Mouse (Mus musculus) MEL (cell line): Measurements from ENCODE around the gene Slc25a23. TPM values are rescaled to one million over a fixed set of nuclear protein-coding genes. Genes with fewer than 3 reads are reported as not detected.
A peak's percentile ranks its signal among the peaks of the same experiment; 100 is the strongest.

Experiments
- DNase-seq: peaks from one replicate; pipeline ENCODE4 v3.0.0; 2011; ENCODE audit warnings: low read depth, low spot score
- H3K27ac ChIP-seq: 2 replicates; pipeline ENCODE4 v1.5.1; 2012; ENCODE audit warnings: low read depth, mild to moderate bottlenecking, control low read depth, low read length, moderate library complexity; ENCODE audit not compliant: control insufficient read depth
- H3K27me3 ChIP-seq, 2 experiments: fragments of 150-350 bp in 1 of 2; sonication (generic) in 1 of 2; 2 replicates each; pipeline ENCODE4 v1.6.1; 2012; ENCODE audit warnings: low read length in 2 of 2, mild to moderate bottlenecking in 2 of 2, improper control_type of control experiment in 1 of 2, moderate library complexity in 1 of 2; ENCODE audit not compliant: insufficient read depth in 2 of 2, control insufficient read depth in 1 of 2
- H3K36me3 ChIP-seq, 2 experiments: 2 replicates each; pipeline ENCODE4 v1.6.1; 2012 to 2014; ENCODE audit warnings: low read length in 2 of 2, improper control_type of control experiment in 1 of 2, inconsistent platforms in 1 of 2, mild to moderate bottlenecking in 1 of 2; ENCODE audit not compliant: insufficient read depth in 2 of 2, control insufficient read depth in 1 of 2
- H3K4me1 ChIP-seq, 2 experiments: fragments of 150-350 bp in 1 of 2; sonication (generic) in 1 of 2; 2 replicates each; pipeline ENCODE4 v1.6.1; 2012; ENCODE audit warnings: low read length in 2 of 2, improper control_type of control experiment in 1 of 2, mild to moderate bottlenecking in 1 of 2; ENCODE audit not compliant: insufficient read depth in 2 of 2, control insufficient read depth in 1 of 2
- H3K4me3 ChIP-seq, 2 experiments: fragments of 150-350 bp in 1 of 2; sonication (generic) in 1 of 2; 2 replicates each; pipeline ENCODE4 v1.5.1; 2012; ENCODE audit warnings: low read depth in 2 of 2, low read length in 2 of 2, mild to moderate bottlenecking in 2 of 2, moderate library complexity in 2 of 2, control low read depth in 1 of 2, improper control_type of control experiment in 1 of 2; ENCODE audit not compliant: control insufficient read depth in 1 of 2, insufficient read depth in 1 of 2
- H3K79me2 ChIP-seq: 2 replicates; pipeline ENCODE4 v1.6.1; 2012; ENCODE audit warnings: mild to moderate bottlenecking, low read length, moderate library complexity; ENCODE audit not compliant: control insufficient read depth, poor library complexity, insufficient read depth
- H3K9ac ChIP-seq: 2 replicates; pipeline ENCODE4 v1.6.1; 2012; ENCODE audit warnings: low read depth, mild to moderate bottlenecking, control low read depth, low read length, moderate library complexity; ENCODE audit not compliant: control insufficient read depth, poor library complexity, severe bottlenecking
- H3K9me3 ChIP-seq: fragments of 150-350 bp; sonication (generic); replicated peaks from 2 replicates; pipeline ENCODE4 v1.6.1; 2012; ENCODE audit warnings: mild to moderate bottlenecking, low read length, improper control_type of control experiment, moderate library complexity; ENCODE audit not compliant: insufficient read depth
- BHLHE40 ChIP-seq: IDR thresholded peaks from 2 replicates; pipeline ENCODE4 v1.6.1; 2012; ENCODE audit warnings: low read depth, mild to moderate bottlenecking, inconsistent platforms, low read length, improper control_type of control experiment, borderline replicate concordance
- CHD1 ChIP-seq: IDR thresholded peaks from 2 replicates; pipeline ENCODE4 v1.6.1; 2012; ENCODE audit warnings: low read depth, mild to moderate bottlenecking, inconsistent platforms, low read length, improper control_type of control experiment
- CHD2 ChIP-seq: IDR thresholded peaks from 2 replicates; pipeline ENCODE4 v1.6.1; 2011; ENCODE audit warnings: low read length, improper control_type of control experiment
- CTCF ChIP-seq, 3 experiments: IDR thresholded peaks in 2 of 3; conservative IDR thresholded peaks in 1 of 3; 2 replicates each; pipeline ENCODE4 v1.5.1; 2011 to 2012; ENCODE audit warnings: low read length in 3 of 3, low read depth in 2 of 3, mild to moderate bottlenecking in 2 of 3, improper control_type of control experiment in 1 of 3, inconsistent platforms in 1 of 3, mixed read lengths in 1 of 3, moderate library complexity in 1 of 3; ENCODE audit not compliant: control insufficient read depth in 1 of 3, insufficient read depth in 1 of 3, poor library complexity in 1 of 3, severe bottlenecking in 1 of 3
- ELF1 ChIP-seq: IDR thresholded peaks from 2 replicates; pipeline ENCODE4 v1.6.1; 2014; ENCODE audit warnings: low read depth, mild to moderate bottlenecking, inconsistent platforms, low read length, improper control_type of control experiment, moderate library complexity
- EP300 ChIP-seq, 2 experiments: IDR thresholded peaks; 2 replicates each; pipeline ENCODE4 v1.6.1; 2011; ENCODE audit warnings: improper control_type of control experiment in 2 of 2, low read length in 2 of 2, low read depth in 1 of 2, mild to moderate bottlenecking in 1 of 2
- ETS1 ChIP-seq: IDR thresholded peaks from 2 replicates; pipeline ENCODE4 v1.6.1; 2012; ENCODE audit warnings: low read depth, mild to moderate bottlenecking, inconsistent platforms, low read length, improper control_type of control experiment, moderate library complexity
- GABPA ChIP-seq: IDR thresholded peaks from 2 replicates; pipeline ENCODE4 v1.6.1; 2012; ENCODE audit warnings: low read depth, mild to moderate bottlenecking, inconsistent platforms, low read length, improper control_type of control experiment, moderate library complexity
- HCFC1 ChIP-seq: IDR thresholded peaks from 2 replicates; pipeline ENCODE4 v1.6.1; 2012; ENCODE audit warnings: low read depth, mild to moderate bottlenecking, inconsistent platforms, low read length, improper control_type of control experiment, moderate library complexity
- JUND ChIP-seq: IDR thresholded peaks from 2 replicates; pipeline ENCODE4 v1.6.1; 2011; ENCODE audit warnings: low read depth, mild to moderate bottlenecking, improper control_type of control experiment, low read length
- MAFK ChIP-seq: IDR thresholded peaks from 2 replicates; pipeline ENCODE4 v1.6.1; 2011; ENCODE audit warnings: low read depth, mild to moderate bottlenecking, low read length, improper control_type of control experiment, borderline replicate concordance
- MAZ ChIP-seq: IDR thresholded peaks from 2 replicates; pipeline ENCODE4 v1.6.1; 2012; ENCODE audit warnings: low read depth, mild to moderate bottlenecking, inconsistent platforms, low read length, improper control_type of control experiment
- MEF2A ChIP-seq: IDR thresholded peaks from 2 replicates; pipeline ENCODE4 v1.6.1; 2014; ENCODE audit warnings: low read depth, mild to moderate bottlenecking, inconsistent platforms, low read length, improper control_type of control experiment; ENCODE audit not compliant: poor library complexity, insufficient replicate concordance, severe bottlenecking; ENCODE audit errors: extremely low read depth
- MXI1 ChIP-seq: IDR thresholded peaks from 2 replicates; pipeline ENCODE4 v1.6.1; 2011; ENCODE audit warnings: mild to moderate bottlenecking, low read depth, low read length, improper control_type of control experiment
- MYB ChIP-seq: IDR thresholded peaks from 2 replicates; pipeline ENCODE4 v1.6.1; 2011; ENCODE audit warnings: mild to moderate bottlenecking, low read depth, low read length, improper control_type of control experiment
- MYC ChIP-seq: IDR thresholded peaks from 2 replicates; pipeline ENCODE4 v1.6.1; 2011; ENCODE audit warnings: low read depth, mild to moderate bottlenecking, low read length, improper control_type of control experiment, moderate library complexity
- NELFE ChIP-seq: IDR thresholded peaks from 2 replicates; pipeline ENCODE4 v1.6.1; 2011; ENCODE audit warnings: low read depth, low read length, improper control_type of control experiment
- NRF1 ChIP-seq: IDR thresholded peaks from 2 replicates; pipeline ENCODE4 v1.6.1; 2014; ENCODE audit warnings: low read depth, mild to moderate bottlenecking, inconsistent platforms, low read length, improper control_type of control experiment, moderate library complexity; ENCODE audit not compliant: poor library complexity, insufficient read depth, severe bottlenecking
- POLR2AphosphoS5 ChIP-seq: IDR thresholded peaks from 2 replicates; pipeline ENCODE4 v1.6.1; 2012; ENCODE audit warnings: low read depth, borderline replicate concordance, mild to moderate bottlenecking, inconsistent platforms, low read length, moderate library complexity, mixed read lengths
- SMC3 ChIP-seq: IDR thresholded peaks from 2 replicates; pipeline ENCODE4 v1.6.1; 2011; ENCODE audit warnings: low read depth, low read length, improper control_type of control experiment
- TAL1 ChIP-seq: IDR thresholded peaks from 2 replicates; pipeline ENCODE4 v1.6.1; 2012; ENCODE audit warnings: mild to moderate bottlenecking, inconsistent platforms, low read length, moderate library complexity, mixed read lengths
- TBP ChIP-seq: IDR thresholded peaks from 2 replicates; pipeline ENCODE4 v1.8.0; 2011; ENCODE audit warnings: low read depth, low read length, improper control_type of control experiment
- UBTF ChIP-seq: IDR thresholded peaks from 2 replicates; pipeline ENCODE4 v1.6.1; 2012; ENCODE audit warnings: low read depth, mild to moderate bottlenecking, inconsistent platforms, low read length, improper control_type of control experiment, moderate library complexity, borderline replicate concordance; ENCODE audit not compliant: insufficient read depth
- USF1 ChIP-seq: IDR thresholded peaks from 2 replicates; pipeline ENCODE4 v1.6.1; 2014; ENCODE audit warnings: low read depth, mild to moderate bottlenecking, inconsistent platforms, low read length, improper control_type of control experiment, moderate library complexity
- USF2 ChIP-seq, 2 experiments: IDR thresholded peaks; 2 replicates each; pipeline ENCODE4 v1.6.1; 2011 to 2012; ENCODE audit warnings: improper control_type of control experiment in 2 of 2, low read length in 2 of 2, borderline replicate concordance in 1 of 2, inconsistent platforms in 1 of 2, low read depth in 1 of 2, mild to moderate bottlenecking in 1 of 2; ENCODE audit not compliant: insufficient read depth in 1 of 2
- ZC3H11A ChIP-seq: IDR thresholded peaks from 2 replicates; pipeline ENCODE4 v1.6.1; 2012; ENCODE audit warnings: low read depth, mild to moderate bottlenecking, inconsistent platforms, low read length, improper control_type of control experiment
- ZMIZ1 ChIP-seq: IDR thresholded peaks from 2 replicates; pipeline ENCODE4 v1.6.1; 2012; ENCODE audit warnings: low read depth, mild to moderate bottlenecking, inconsistent platforms, low read length, improper control_type of control experiment, moderate library complexity
- ZNF384 ChIP-seq: IDR thresholded peaks from 2 replicates; pipeline ENCODE4 v1.6.1; 2012; ENCODE audit warnings: low read depth, mild to moderate bottlenecking, inconsistent platforms, low read length, improper control_type of control experiment
- polyA plus RNA-seq, 2 experiments: library from polyadenylated mRNA; stranded (reverse) in 1 of 2; unstranded in 1 of 2; fragments of >175 nt in 1 of 2; fragments of >200 nt in 1 of 2; gene quantifications; 2 replicates each; pipeline versions ENCODE4 v1.2.1 to v1.2.4; 2012; ENCODE audit warnings: low replicate concordance in 2 of 2, low read depth in 1 of 2; ENCODE audit not compliant: insufficient read length in 2 of 2, insufficient read depth in 1 of 2, missing spikeins in 1 of 2
- total RNA-seq: library from RNA; depleted of rRNA; stranded (reverse); fragments of 300-350 nt; gene quantifications from 2 replicates; pipeline ENCODE4 v1.2.3, GENCODE M21; 2012

Gene Slc25a23
- total and polyA plus RNA-seq, 3 experiments, result 4.9 to 60.8 TPM; not detected in 1

- Histone ChIP-seq H3K27ac (no peak overlapping the region), H3K27me3 (no peaks in the 10 kb centered on the region), H3K4me1 (peaks cover 0 to 18% of the 10 kb centered on the region in 2 experiments; a peak in 2 of 4 replicates)
- TF ChIP-seq MEF2A, result no peak
- no peak for TF ChIP-seq ELF1
- no peak for TF ChIP-seq MAZ
- TF ChIP-seq BHLHE40, result no peak
- TF ChIP-seq ZNF384, result no peak
- no peak for TF ChIP-seq MYB
- TF ChIP-seq CTCF (IDR thresholded peaks at IDR 0.05 in 2 of 3, conservative IDR thresholded peaks at IDR 0.05 in 1 of 3; ENCODE audit: control insufficient read depth in 1 of 3, insufficient read depth in 1 of 3, low read depth in 2 of 3, low read length in 3 of 3, poor library complexity in 1 of 3, severe bottlenecking in 1 of 3), result no peak
- TF ChIP-seq TAL1, result no peak
- no peak for TF ChIP-seq NRF1
- TF ChIP-seq, all 39 proteins: peak for 0
- peak overlapping the region; percentile 83 for H3K9ac ChIP-seq
- no peak for DNase-seq
- H3K36me3 ChIP-seq, result peaks cover 2 to 10% of the 10 kb centered on the region in 2 experiments; a peak in 3 of 4 replicates
- H3K4me3 ChIP-seq, result no peak overlapping the region; a peak in 1 of 4 replicates
- H3K79me2 ChIP-seq, result peaks cover 33% of the 10 kb centered on the region
- H3K9me3 ChIP-seq, result no peaks in the 10 kb centered on the region
These were observed 26.8 kb downstream of the Slc25a23 start for GRCm38 (mm10) chr17:57032854-57033253.

- peak; percentile 100 for DNase-seq
- Histone ChIP-seq H3K4me3 (peak overlapping the region; percentile 37 to 59), H3K9me3 (no peaks in the 10 kb centered on the region), H3K4me1 (peaks cover 0 to 18% of the 10 kb centered on the region in 2 experiments; a peak in 2 of 4 replicates), H3K36me3 (peaks cover 2 to 10% of the 10 kb centered on the region in 2 experiments; a peak in 3 of 4 replicates), H3K27ac (peak overlapping the region; percentile 68), H3K9ac (peak overlapping the region; percentile 83), H3K79me2 (peaks cover 38% of the 10 kb centered on the region), H3K27me3 (no peaks in the 10 kb centered on the region)
- TF ChIP-seq JUND (no peak; the same call in 1 of the 2 replicates), TBP (peak; percentile 88), ETS1 (no peak), GABPA (no peak), CHD1 (no peak), ZC3H11A (no peak), ZNF384 (no peak), UBTF (no peak), BHLHE40 (no peak), POLR2AphosphoS5 (peak; percentile 84; the same call in 1 of the 2 replicates), NELFE (peak; percentile 76), MEF2A (no peak), SMC3 (no peak), TAL1 (no peak), USF2 (IDR thresholded peaks at IDR 0.05; ENCODE audit: borderline replicate concordance in 1 of 2, insufficient read depth in 1 of 2, low read depth in 1 of 2, low read length in 2 of 2) (peak; percentile 88 to 91), CHD2 (peak; percentile 93), HCFC1 (peak; percentile 59), MYC (no peak; the same call in 1 of the 2 replicates), USF1 (peak; percentile 100), MAFK (no peak), MYB (no peak), MXI1 (no peak), ZMIZ1 (no peak), EP300 (IDR thresholded peaks at IDR 0.05; ENCODE audit: low read depth in 1 of 2, low read length in 2 of 2) (no peak)
These were observed 27.8 kb downstream of the Slc25a23 start for GRCm38 (mm10) chr17:57031661-57032420.
